Mouse (Mus musculus) adrenal gland, adult (tissue): ENCODE measurements around the gene Siah1a.

Experiments used
- DNase-seq, 2 experiments: peaks; one replicate each; pipeline ENCODE4 v3.0.0; 2022 to 2023; ENCODE audit warnings: low spot score in 1 of 2; ENCODE audit not compliant: inconsistent age in 2 of 2

Siah1a gene

GRCm38 (mm10) chr8:86745221-86745934 is at the start of gene Siah1a, which contains the start of gene Gm10638:
Gene Siah1a, minus strand, starts transcription at chr8:86745934.
Gene Gm10638, plus strand, starts transcription at chr8:86745699.
- peak; percentile 79 to 94 for DNase-seq

GRCm38 (mm10) chr8:86794716-86795115 is 49.0 kb upstream of the Siah1a start:
- DNase-seq, result no peak

GRCm38 (mm10) chr8:86791542-86791941 is 45.8 kb upstream of the Siah1a start:
- DNase-seq, result no peak

GRCm38 (mm10) chr8:86789576-86789975 is 43.8 kb upstream of the Siah1a start:
- DNase-seq, result no peak

- peak in 1 of 2 experiments; percentile 78 for DNase-seq
Measured at GRCm38 (mm10) chr8:86787891-86788420, 42.2 kb upstream of the Siah1a start.

GRCm38 (mm10) chr8:86786498-86786897 is 40.8 kb upstream of the Siah1a start:
- no peak for DNase-seq

- no peak for DNase-seq
Measured at GRCm38 (mm10) chr8:86781094-86781493, 35.4 kb upstream of the Siah1a start.

- peak in 1 of 2 experiments; percentile 48 for DNase-seq
Measured at GRCm38 (mm10) chr8:86779207-86779606, 33.5 kb upstream of the Siah1a start.

GRCm38 (mm10) chr8:86769945-86770715 is 24.4 kb upstream of the Siah1a start:
- DNase-seq, result peak in 1 of 2 experiments; percentile 58

- DNase-seq, result peak; percentile 84 to 93
Measured at GRCm38 (mm10) chr8:86768499-86768898, 22.8 kb upstream of the Siah1a start.

GRCm38 (mm10) chr8:86766548-86767211 is 20.9 kb upstream of the Siah1a start:
- DNase-seq, result peak in 1 of 2 experiments; percentile 71

- no peak for DNase-seq
Measured at GRCm38 (mm10) chr8:86765669-86766068, 19.9 kb upstream of the Siah1a start.

GRCm38 (mm10) chr8:86765155-86765554 is 19.4 kb upstream of the Siah1a start:
- no peak for DNase-seq

- DNase-seq, result no peak
Measured at GRCm38 (mm10) chr8:86762806-86763205, 17.1 kb upstream of the Siah1a start.

- no peak for DNase-seq
Measured at GRCm38 (mm10) chr8:86760746-86761145, 15.0 kb upstream of the Siah1a start.

GRCm38 (mm10) chr8:86759090-86759491 is 13.4 kb upstream of the Siah1a start:
- DNase-seq, result no peak

- DNase-seq, result no peak
Measured at GRCm38 (mm10) chr8:86758651-86759050, 12.9 kb upstream of the Siah1a start.

- DNase-seq, result peak; percentile 41 to 78
Measured at GRCm38 (mm10) chr8:86756948-86757733, 11.4 kb upstream of the Siah1a start.

GRCm38 (mm10) chr8:86749842-86750241 is 4.1 kb upstream of the Siah1a start:
- peak; percentile 65 to 78 for DNase-seq

- DNase-seq, result peak in 1 of 2 experiments; percentile 57
Measured at GRCm38 (mm10) chr8:86746511-86746910, 777 bp upstream of the Siah1a start.
